Mouse (Mus musculus) frontal cortex, postnatal 36 days (tissue): ENCODE results near the gene Rxra.

Source experiments
- DNase-seq, 2 experiments: peaks; one replicate each; pipeline ENCODE4 v3.0.0; 2022; ENCODE audit warnings: low spot score in 2 of 2

Rxra gene

GRCm38 (mm10) chr2:27807684-27808083, 131.4 kb downstream of the Rxra start:
- no peak for DNase-seq

- no peak for DNase-seq
Measured at GRCm38 (mm10) chr2:27809897-27810296, 133.7 kb downstream of the Rxra start.
